Mouse (Mus musculus): ENCODE measurements around the gene Snrpa. TPM values are rescaled to one million over a fixed set of nuclear protein-coding genes. Genes with fewer than 3 reads are reported as not detected.
"Not testable (repeated sequence)": the region's sequence is repeated elsewhere in the genome, so short reads cannot be mapped to it uniquely, and the experiment has no call there.

Gene Snrpa
- polyA plus RNA-seq (2015; fragmentation: Nextera tagmentation; extraction: Ambion mirVana): 208 and 211 TPM in 2 replicates

DNA sequence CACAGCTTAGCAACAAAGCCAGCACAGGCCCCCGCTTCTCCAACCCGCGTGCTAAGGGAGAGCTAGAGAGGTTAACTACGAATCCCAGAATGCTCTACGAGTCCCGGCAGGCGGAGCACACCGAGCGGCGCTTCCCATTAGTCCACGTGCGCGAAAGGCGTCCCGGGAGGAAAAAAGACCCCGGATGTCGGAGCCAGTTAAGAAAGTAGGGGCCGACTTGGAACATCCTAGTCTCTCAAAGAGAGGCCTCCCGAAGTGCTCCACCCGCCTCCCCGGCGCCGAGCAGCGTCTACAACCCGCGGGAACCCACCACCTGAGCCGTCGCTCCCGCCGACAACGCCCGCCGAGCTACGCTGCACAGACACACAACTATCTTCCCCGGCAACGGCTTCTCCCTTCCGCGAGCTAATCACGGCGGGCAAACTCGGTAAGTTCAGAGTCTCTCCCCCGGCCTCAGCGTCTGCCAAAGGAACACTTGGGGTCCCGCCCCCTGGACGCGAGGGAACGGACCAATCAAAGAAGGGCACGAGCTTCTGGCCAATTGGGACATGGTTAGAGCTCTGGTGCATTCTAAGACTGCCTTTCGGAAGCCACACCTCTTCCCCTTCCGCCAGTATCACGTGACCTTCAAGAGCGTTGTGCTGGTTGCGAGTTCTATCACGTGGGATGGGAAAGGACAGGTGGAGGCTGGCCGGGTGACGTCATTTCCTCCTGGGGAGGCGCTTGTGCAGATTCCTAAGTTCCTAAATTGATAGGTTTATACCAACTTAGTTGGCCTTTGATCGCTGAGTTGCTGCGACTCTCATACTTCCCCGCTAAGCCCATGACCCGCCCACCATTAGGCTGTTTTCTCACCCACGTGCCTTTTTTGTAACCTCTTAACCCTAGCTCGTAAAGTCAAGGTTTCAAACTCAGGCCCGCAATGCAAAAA, at the start of gene Snrpa, which contains the start of gene BC024978:
Snrpa (minus strand) TSS at position 591 of the 931 bp plus-strand sequence.
BC024978 (plus strand) TSS at position 101 of the 931 bp plus-strand sequence.
- under 1% methylated on average over 63 of the region's 64 CpGs for WGBS

DNA sequence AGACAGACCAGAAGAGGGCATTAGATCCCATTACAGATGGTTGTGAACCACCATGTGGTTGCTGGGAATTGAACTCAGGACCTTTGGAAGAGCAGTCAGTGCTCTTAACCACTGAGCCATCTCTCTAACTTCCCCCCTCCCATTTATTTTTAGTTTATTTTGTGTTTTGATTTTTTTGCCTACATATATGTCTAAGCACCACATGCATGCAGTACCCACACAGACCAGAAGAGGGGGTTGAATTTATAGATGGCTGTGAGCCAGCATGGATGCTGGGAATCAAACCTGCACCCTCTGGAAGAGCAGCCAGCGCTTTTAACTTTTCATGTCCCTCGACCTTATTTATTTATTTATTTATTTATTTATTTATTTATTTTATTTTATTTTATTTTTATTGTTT, 48.0 kb upstream of the Snrpa start:
- H3K27me3 ChIP-seq; H3K9me3 ChIP-seq; H3K4me3 ChIP-seq; ATAC-seq (ENCODE audit: low FRiP score); H3K27ac ChIP-seq; H3K4me1 ChIP-seq (replicated peaks); H3K9ac ChIP-seq; H3K4me2 ChIP-seq: not testable (repeated sequence)
- peaks cover 79% of the 10 kb centered on the region for H3K36me3 ChIP-seq
- 88% methylated on average over 2 of the region's 2 CpGs for WGBS

More for the DNA sequence above, at the start of gene Snrpa, which contains the start of gene BC024978:
- peak within 1 kb of the TSS; percentile 87 for H3K9ac ChIP-seq
- peak; percentile 99 for ATAC-seq (ENCODE audit: low FRiP score)
- peaks cover 38% of the 10 kb centered on the region for H3K36me3 ChIP-seq
- H3K4me2 ChIP-seq: peak within 1 kb of the TSS; percentile 95
- H3K4me3 ChIP-seq: peak within 1 kb of the TSS; percentile 78
- H3K9me3 ChIP-seq: no peaks in the 10 kb centered on the region
- H3K4me1 ChIP-seq (replicated peaks): peaks cover 33% of the 10 kb centered on the region
- no peaks in the 10 kb centered on the region for H3K27me3 ChIP-seq
- peak within 1 kb of the TSS; percentile 98 for H3K27ac ChIP-seq

DNA sequence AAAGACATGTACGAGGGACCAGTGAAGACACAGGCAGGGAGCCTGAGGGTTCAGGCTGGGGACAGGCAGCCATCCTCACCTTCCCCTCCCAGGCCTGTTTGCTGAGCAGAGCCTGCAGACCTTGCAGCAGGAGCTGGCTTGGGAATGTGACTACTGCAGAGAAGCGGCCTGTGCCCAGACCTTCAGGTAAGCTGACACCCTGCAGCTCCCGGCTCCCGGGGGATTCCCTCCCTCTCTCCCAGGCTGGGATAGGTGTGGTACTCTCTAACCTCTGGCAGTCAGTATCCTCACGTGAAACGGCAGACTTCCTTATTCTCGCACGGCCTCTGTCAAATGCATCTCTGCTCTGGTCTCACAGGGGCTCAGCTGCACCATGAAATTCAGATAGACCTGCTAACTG, 47.1 kb upstream of the Snrpa start:
- no peak for ATAC-seq (ENCODE audit: low FRiP score)
- Histone ChIP-seq H3K9ac (no peak overlapping the region), H3K9me3 (no peaks in the 10 kb centered on the region), H3K4me2 (no peak overlapping the region), H3K27ac (no peak overlapping the region), H3K4me3 (no peak overlapping the region), H3K4me1 (replicated peaks) (no peaks in the 10 kb centered on the region), H3K27me3 (no peaks in the 10 kb centered on the region), H3K36me3 (peaks cover 87% of the 10 kb centered on the region)
- WGBS: 67% methylated on average over 8 of the region's 8 CpGs

DNA sequence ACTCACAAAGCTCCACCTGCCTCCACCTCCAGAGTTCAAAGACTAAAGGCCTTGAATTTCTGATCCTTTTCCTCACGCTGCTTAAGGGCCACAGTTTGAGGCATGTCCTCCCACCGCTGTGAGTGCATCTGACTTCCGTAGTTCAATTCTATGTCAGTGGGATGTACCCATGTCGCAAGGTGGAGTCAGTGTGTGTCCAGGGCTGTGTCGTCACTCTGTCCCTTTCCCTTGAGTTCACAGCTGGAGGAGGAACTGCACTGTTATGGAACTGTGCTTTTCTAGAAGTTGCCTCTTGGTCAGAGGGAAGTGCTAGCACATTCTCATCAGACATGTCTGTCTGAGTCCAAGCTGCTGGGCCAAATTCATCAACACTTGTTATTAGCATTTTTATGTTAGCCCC, 42.5 kb upstream of the Snrpa start:
- Histone ChIP-seq H3K9ac (no peak overlapping the region), H3K4me2 (no peak overlapping the region), H3K4me1 (replicated peaks) (peaks cover 9% of the 10 kb centered on the region), H3K9me3 (no peaks in the 10 kb centered on the region), H3K36me3 (peaks cover 62% of the 10 kb centered on the region), H3K27me3 (no peaks in the 10 kb centered on the region), H3K27ac (no peak overlapping the region), H3K4me3 (no peak overlapping the region)
- WGBS: 85% methylated on average over 5 of the region's 5 CpGs
- ATAC-seq (ENCODE audit: low FRiP score): no peak

DNA sequence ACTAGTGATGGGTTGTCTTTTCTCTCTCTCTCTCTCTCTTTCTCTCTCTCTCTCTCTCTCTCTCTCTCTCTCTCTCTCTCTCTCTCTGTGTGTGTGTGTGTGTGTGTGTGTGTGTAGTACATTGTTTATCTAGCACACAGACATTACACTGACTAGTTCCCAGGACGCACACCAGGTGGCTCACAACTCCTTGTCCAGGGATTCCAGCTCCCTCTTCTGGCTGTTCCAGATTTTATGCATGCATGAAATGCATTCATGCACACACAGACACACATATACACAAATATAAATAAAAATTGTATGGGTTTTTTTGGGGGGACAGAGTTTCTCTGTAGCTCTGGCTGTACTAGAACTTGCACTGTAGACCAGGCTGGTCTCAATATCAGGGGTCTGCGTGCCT, 41.5 kb upstream of the Snrpa start:
- Histone ChIP-seq H3K36me3 (peaks cover 52% of the 10 kb centered on the region), H3K4me3 (no peak overlapping the region), H3K9me3 (no peaks in the 10 kb centered on the region), H3K4me1 (replicated peaks) (peaks cover 15% of the 10 kb centered on the region), H3K27me3 (no peaks in the 10 kb centered on the region), H3K9ac (no peak overlapping the region), H3K4me2 (no peak overlapping the region), H3K27ac (no peak overlapping the region)
- ATAC-seq (ENCODE audit: low FRiP score): no peak
- WGBS: 88% methylated on average over 2 of the region's 2 CpGs

DNA sequence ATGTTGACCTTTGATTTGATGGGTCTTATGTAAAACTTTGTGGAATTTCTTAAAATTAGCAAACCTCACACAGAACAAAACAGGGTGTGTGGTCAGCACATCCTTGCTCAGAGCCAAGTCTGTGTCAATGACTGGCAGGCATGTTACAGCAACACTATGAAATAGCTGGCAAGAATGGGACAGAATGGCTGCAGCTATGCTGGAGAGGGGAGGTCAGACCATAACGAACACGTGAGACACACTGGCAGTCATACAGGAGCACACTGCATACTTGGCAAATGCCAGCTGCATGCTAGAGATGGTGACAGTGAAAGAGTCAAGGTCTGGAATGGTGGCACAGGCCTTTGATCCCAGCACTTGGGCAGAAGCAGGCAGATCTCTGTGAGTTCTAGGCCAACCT, 39.7 kb upstream of the Snrpa start:
- Histone ChIP-seq H3K36me3 (peaks cover 34% of the 10 kb centered on the region), H3K4me3 (no peak overlapping the region), H3K9me3 (no peaks in the 10 kb centered on the region), H3K27ac (no peak overlapping the region), H3K27me3 (no peaks in the 10 kb centered on the region), H3K4me2 (no peak overlapping the region), H3K4me1 (replicated peaks) (peaks cover 23% of the 10 kb centered on the region), H3K9ac (no peak overlapping the region)
- 91% methylated on average over 2 of the region's 2 CpGs for WGBS
- no peak for ATAC-seq (ENCODE audit: low FRiP score)

DNA sequence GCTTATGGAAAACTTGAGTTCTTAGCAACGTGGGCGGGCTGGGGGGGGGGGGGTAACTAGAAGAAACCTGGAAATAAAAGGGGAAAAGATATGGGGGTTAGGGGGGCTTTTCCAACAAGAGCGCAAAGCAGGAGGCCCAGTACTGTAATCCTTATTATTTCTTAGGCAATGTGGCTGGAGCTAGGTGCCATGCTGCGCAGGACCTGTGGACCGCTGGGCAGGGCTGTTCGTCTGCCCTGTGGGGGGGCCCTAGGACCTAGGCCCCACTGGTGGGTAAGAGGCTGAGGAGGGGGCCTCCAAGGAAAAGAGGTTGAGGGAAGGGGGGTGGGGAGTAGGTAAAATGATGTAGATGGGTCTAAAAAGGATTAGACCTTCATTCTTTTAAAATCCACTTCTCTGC, 37.2 kb upstream of the Snrpa start:
- no peaks in the 10 kb centered on the region for H3K27me3 ChIP-seq
- peak overlapping the region; percentile 81 for H3K4me2 ChIP-seq
- peak overlapping the region; percentile 90 for H3K27ac ChIP-seq
- H3K4me3 ChIP-seq: peak overlapping the region; percentile 54
- peak overlapping the region; percentile 72 for H3K9ac ChIP-seq
- ATAC-seq (ENCODE audit: low FRiP score): peak; percentile 46
- WGBS: 2% methylated on average over 6 of the region's 6 CpGs
- peaks cover 29% of the 10 kb centered on the region for H3K4me1 ChIP-seq (replicated peaks)
- H3K9me3 ChIP-seq: no peaks in the 10 kb centered on the region
- peaks cover 10% of the 10 kb centered on the region for H3K36me3 ChIP-seq

DNA sequence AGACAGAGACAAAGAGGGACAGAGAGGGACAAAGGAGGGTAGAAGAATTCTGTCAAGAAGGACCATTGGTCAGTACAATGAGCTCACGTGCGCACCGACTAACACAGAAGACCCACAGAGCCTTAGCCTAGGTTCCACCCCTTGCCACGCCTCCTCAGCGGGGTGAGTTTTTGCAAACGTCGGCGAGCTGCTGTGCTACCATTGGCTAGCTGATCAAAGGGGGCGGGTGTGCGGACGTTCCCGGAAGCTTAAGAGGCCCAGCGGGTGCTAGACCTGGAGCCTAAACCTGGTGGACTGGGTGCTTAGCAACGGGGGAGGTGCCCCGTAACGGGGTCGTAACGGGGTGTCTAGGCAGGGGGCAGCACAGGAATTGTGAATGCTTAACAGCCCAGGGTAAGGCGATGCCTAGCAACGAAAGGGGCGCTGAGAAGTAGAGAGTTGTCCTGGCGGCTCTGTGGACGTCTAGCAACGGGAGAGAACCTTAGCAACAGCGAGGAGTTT, 36.8 kb upstream of the Snrpa start, which contains the start of gene Coq8b:
Coq8b (plus strand) TSS at position 243 of the 501 bp plus-strand sequence.
- Histone ChIP-seq H3K4me1 (replicated peaks) (peaks cover 30% of the 10 kb centered on the region), H3K9me3 (no peaks in the 10 kb centered on the region), H3K36me3 (peaks cover 10% of the 10 kb centered on the region), H3K27me3 (no peaks in the 10 kb centered on the region), H3K4me3 (peak within 1 kb of the TSS; percentile 54), H3K9ac (peak within 1 kb of the TSS; percentile 72), H3K4me2 (peak within 1 kb of the TSS; percentile 81), H3K27ac (peak within 1 kb of the TSS; percentile 90)
- peak; percentile 93 for ATAC-seq (ENCODE audit: low FRiP score)
- WGBS: under 1% methylated on average over 25 of the region's 25 CpGs

DNA sequence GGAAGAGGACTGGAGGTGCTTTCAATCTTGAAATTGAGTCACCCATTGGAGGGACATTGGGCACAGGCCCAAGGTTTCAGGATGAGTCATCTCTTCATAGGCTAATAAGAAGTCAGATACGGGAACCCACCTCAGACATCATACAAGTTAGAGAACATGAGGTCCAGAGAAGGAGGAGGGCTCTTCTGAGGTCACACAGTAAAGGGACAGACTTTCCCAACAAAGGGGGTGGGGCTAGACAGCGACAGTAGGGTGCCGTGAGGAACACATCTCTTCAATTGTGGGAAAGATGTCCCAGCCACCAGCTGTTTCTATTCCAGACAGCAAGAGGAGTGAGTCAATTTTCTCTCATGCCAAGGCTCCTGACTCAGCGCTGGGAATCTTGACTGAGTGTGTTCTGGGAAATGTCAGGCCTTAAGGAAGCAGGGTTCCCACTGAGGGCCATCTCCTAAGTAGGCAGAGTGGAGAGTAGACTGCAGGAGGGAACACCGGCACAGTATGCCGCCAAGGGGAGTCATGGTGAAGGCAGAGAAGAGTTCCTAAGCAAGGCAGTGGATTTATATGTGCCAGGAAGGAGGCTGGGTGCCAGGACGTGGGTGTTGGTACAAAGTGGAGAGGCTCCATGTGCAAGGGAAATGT, 35.7 kb upstream of the Snrpa start:
- no peak overlapping the region for H3K4me3 ChIP-seq

DNA sequence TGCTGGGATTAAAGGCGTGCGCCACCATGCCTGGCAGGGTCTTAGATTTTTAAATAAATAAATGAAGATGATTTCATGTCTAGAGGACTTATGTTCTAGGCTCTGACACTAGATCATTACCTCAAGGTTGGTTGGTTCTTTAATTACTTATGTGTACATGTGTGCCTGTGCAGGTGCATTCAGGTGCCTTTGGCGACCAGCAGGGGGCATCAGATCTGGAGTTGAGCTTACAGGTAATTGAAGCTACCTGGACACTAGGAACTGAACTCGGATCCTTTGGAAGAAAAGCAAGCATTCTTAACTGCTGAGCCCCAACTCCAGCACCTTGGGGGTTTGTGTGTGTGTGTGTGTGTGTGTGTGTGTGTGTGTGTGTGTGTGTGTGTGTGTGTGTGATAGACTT, 34.7 kb upstream of the Snrpa start:
- Histone ChIP-seq H3K9me3 (no peaks in the 10 kb centered on the region), H3K4me1 (replicated peaks) (peaks cover 50% of the 10 kb centered on the region), H3K27me3 (no peaks in the 10 kb centered on the region), H3K4me3 (no peak overlapping the region), H3K36me3 (0 out of 2 replicates have a peak, but pooled peaks cover 2% of the 10 kb centered on the region), H3K9ac (no peak overlapping the region), H3K27ac (no peak overlapping the region), H3K4me2 (no peak overlapping the region)
- WGBS: 81% methylated on average over 4 of the region's 4 CpGs
- ATAC-seq (ENCODE audit: low FRiP score): no peak

More for the DNA sequence above, 35.7 kb upstream of the Snrpa start:
- no peaks in the 10 kb centered on the region for H3K9me3 ChIP-seq
- H3K9ac ChIP-seq: no peak overlapping the region
- no peak for ATAC-seq (ENCODE audit: low FRiP score)
- H3K27me3 ChIP-seq: no peaks in the 10 kb centered on the region
- no peak overlapping the region for H3K4me2 ChIP-seq
- WGBS: 74% methylated on average over 7 of the region's 7 CpGs
- 0 out of 2 replicates have a peak, but pooled peaks cover 2% of the 10 kb centered on the region for H3K36me3 ChIP-seq
- H3K27ac ChIP-seq: peak overlapping the region; percentile 90
- peaks cover 40% of the 10 kb centered on the region for H3K4me1 ChIP-seq (replicated peaks)

DNA sequence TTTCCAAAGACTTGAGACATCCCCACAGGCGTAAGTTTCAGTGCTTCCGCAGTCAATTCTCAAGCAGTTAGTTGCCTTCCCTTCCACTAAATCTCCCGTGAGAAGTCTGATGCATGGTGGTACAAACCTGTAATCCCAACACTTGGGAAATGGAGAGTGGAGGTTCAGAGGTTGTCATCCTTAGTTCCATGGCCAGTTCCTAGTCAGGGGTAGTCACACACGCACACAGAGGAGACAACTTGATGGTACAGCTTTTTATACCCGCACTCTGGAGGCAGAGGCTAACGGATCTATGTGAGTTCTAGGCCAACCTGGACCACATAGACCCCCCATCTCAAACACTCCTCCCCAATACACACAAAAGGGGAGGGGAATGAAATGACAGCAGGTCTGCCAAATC, 32.8 kb upstream of the Snrpa start:
- Histone ChIP-seq H3K4me1 (replicated peaks) (peaks cover 63% of the 10 kb centered on the region), H3K9me3 (no peaks in the 10 kb centered on the region), H3K9ac (peak overlapping the region; percentile 93), H3K27ac (peak overlapping the region; percentile 84), H3K27me3 (no peaks in the 10 kb centered on the region), H3K4me2 (peak overlapping the region; percentile 99), H3K36me3 (peaks cover 5% of the 10 kb centered on the region; the same call in 1 of the 2 replicates), H3K4me3 (peak overlapping the region; percentile 71)
- no peak; the same call in 1 of the 2 replicates for ATAC-seq (ENCODE audit: low FRiP score)
- WGBS: 16% methylated on average over 6 of the region's 6 CpGs

DNA sequence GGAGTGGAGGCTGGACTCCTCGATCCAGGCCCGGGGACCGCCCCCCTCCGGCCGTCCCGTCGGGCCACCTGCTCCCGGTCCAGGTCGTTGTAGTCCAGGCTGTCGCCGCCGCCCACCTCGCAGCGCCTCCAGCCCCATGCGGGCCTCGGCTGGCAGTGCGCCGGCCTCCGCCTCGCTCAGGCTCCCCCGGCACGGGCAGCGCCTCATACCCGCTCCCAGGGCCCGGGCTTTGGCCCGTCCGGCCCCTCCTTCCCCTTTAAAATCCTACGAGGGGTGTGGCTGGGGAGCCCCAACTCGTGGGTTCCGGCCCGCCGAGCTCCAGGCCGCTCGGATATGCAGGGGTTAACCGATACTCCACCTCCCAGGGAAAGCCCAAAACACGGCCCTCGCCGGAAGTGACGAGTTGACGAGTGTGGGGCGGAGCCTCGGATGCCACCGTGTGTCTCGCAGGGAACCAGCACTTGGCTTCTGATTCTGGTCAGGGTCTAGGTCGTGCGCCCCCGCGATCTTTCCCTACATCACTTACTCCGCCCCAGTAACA, 32.3 kb upstream of the Snrpa start, which contains the start of gene Itpkc:
Itpkc (minus strand) TSS at position 381 of the 541 bp plus-strand sequence.
- no peaks in the 10 kb centered on the region for H3K9me3 ChIP-seq
- H3K36me3 ChIP-seq: peaks cover 6% of the 10 kb centered on the region; the same call in 1 of the 2 replicates
- WGBS: under 1% methylated on average over 49 of the region's 49 CpGs
- peak within 1 kb of the TSS; percentile 99 for H3K4me2 ChIP-seq
- ATAC-seq (ENCODE audit: low FRiP score): peak; percentile 75
- peak within 1 kb of the TSS; percentile 71 for H3K4me3 ChIP-seq
- no peaks in the 10 kb centered on the region for H3K27me3 ChIP-seq
- peak within 1 kb of the TSS; percentile 84 for H3K27ac ChIP-seq
- peaks cover 63% of the 10 kb centered on the region for H3K4me1 ChIP-seq (replicated peaks)
- H3K9ac ChIP-seq: peak within 1 kb of the TSS; percentile 93

Measured in hindbrain, embryonic 13.5 days (tissue).